Mouse (Mus musculus): ENCODE measurements around the gene Arrb1.
A peak's percentile ranks its signal among the peaks of the same experiment; 100 is the strongest.

Gene Arrb1

DNA sequence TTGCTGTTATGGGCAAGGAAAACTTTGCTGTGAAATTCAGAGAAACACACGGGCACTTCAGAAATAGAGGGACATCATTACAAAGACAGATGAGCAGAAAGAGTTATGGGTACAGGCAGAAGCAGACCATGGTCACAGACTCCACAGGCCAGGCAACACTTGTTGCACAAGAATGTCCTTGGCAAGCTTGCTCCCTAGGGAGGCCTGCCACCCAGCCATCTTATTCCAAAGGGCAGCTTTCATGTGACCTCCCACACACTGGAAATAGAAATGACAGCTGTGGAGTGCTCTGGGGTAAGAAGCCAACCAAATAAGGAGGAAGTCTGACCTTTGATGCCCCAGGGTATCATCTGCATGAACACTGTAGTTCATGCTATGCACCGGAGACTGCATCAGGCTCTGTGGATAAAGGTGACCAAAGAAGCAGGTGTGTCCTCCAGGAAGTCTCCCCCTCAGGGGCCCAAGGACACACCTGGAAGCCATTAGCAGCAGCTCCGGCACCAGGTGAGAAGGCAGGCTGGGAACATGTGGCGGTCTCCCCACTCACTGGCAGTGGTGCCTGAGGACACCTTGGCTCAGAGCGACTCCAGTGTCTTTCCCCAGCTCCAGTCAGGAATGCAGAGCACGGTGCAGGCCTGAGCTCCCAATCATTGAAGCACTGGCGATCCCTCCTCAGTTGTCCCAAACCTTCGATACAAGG lies 98.8 kb downstream of the Arrb1 start:
- peak in 1 of 2 experiments; percentile 12 for DNase-seq

DNA sequence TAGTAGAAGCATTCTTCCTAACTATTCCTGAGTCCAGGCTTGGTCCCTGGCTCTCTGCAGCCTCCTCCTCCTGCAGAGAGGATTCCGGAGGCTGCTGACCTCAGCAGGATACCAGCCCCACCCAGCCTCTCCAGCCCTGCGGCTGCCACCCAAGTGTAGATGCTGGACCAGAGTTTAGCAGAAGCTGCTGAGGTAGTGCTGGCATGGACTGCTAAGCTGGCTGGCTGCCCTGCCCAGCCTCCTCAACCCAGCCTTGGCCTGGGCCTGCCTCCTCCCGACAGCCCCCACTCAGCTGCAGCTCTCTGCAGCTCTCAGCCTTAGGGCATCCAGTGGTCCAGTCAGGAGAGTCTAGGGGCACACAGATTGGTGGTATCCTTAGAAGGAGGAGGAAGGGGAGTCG lies 106.0 kb downstream of the Arrb1 start:
- DNase-seq, result peak in 1 of 2 experiments; percentile 16

DNA sequence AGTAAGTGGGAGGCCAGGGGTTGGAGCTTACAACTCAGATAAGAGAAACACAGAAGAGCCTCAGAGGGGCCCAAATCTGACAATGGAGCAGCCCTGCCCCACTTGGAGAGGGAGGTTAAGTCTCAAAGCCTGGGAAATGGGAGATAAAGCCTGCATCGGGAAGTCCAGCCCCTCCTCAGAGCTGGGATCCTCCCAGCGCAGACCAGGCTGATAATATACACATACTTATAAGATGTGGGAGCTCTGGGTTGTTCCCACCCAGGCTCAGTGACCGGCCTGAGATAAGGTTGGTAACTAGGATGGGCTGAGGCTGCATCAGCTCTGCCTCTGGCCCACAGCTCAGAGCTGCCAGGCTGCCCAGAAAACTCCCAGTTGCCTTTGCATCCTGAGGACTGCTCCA lies 106.8 kb downstream of the Arrb1 start:
- no peak for DNase-seq

DNA sequence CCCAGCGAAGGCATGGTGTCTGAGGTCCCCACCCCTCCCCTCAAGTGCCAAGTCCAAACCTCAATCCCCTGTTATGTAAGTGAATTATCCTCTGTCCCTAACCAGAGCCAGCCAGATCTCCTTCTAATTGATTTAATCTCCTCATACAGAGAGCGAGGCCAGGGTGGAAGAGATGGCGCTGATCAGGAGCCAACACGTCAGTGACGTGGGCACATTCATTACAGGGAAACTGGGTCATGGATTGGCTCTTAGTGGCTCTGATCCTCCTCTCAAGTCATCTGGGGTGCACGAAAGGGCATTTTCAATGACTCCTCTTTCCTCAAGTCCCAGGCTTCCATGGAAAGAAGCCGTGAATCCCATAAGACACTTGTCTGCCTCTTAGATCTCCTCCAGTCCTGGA lies 109.4 kb downstream of the Arrb1 start:
- no peak for DNase-seq

DNA sequence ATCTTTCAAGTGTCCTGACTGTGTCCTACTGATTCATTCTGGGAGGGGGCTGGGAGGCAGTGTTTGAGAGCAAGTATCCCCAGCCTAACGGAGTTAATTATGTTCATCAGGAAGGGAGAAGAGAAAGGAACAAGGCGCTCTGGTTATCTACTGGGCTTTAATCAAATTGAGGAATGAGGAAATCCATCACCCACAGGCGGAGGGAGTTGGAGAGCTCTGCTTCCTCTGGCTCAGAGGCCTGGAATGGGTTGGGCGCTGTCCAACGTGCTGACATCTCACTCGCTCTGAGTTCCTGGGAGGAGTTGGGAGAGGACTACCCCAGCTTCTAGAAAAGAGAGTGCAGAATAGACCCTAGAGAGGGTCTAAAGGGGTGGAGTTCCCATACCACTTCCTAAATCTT lies 113.4 kb downstream of the Arrb1 start:
- peak; percentile 48 to 83 for DNase-seq

DNA sequence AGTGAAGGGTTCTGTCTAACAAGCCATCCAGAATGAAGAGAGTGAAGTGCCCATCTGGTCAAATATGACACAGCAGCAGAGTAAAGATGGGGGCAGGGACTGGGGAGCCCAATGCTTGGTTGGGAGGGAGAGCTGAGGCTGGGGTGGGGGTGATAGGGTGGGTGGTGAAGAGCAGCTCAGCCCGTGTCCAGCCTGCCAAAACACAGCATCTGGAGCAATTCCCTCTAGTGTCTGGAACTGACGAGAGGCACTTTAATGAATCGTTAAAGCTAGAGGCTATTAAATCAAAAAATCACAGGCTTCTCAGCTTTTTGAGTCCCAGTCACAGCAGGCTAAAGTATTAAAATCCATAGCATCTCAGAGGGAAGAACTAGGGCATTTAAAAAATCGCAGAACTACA lies 114.3 kb downstream of the Arrb1 start:
- no peak for DNase-seq

DNA sequence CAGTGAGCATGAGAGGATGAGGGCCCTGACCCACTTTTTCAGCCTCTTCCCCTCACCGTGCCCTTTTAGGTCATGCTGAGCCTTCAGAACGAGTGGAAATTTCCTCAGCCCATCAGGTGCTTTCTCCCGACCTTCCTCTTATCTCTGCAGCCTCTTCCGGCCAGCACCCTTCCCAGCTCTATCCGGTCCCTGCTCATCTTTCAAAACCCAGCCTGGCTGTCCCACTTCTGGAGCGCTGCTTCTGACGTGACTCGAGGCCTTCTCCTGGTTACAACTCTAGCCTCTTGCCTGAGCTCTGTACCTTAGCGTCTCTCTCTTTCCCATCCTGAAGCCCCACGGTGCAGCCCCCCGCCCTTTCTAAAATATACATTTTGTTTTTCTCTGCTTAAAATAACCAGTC lies 119.0 kb downstream of the Arrb1 start:
- no peak for DNase-seq

Data from kidney, postnatal 36 days (tissue).